Mouse (Mus musculus): ENCODE measurements around the gene Filip1. TPM values are rescaled to one million over a fixed set of nuclear protein-coding genes. Genes with fewer than 3 reads are reported as not detected.

The Filip1 gene
- total and polyA plus RNA-seq, 2 experiments from 2014 or later, result 5.9 to 9.2 TPM

DNA sequence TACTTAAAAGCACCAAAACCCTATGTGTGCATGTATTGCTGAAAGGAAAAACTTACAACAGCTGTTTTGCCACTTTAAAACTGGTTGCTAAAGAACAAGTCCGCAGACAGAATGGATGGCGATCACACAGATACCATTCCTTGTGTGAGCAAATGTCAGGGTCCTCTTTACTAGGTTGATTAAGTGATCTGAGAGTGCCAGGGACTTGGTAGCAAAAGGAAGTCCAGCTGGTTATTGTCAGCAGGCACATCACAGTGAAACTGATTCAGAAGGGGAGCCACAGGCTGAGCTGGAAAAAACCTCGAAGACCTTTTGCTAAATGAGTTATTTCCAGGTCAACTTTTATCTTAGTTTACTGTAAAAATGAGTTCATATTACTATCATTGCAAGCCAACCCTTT, 89.4 kb downstream of the Filip1 start:
- 88% methylated on average over 3 of the region's 3 CpGs for WGBS
- no peaks in the 10 kb centered on the region for H3K9me3 ChIP-seq (ENCODE audit: low read length)
- no peaks in the 10 kb centered on the region for H3K36me3 ChIP-seq (ENCODE audit: insufficient read depth)
- H3K27ac ChIP-seq (ENCODE audit: low read depth, low read length), result no peak overlapping the region
- no peak overlapping the region for H3K4me2 ChIP-seq (ENCODE audit: low read depth)
- no peak for TF ChIP-seq CTCF (IDR thresholded peaks at IDR 0.05; ENCODE audit: low read depth)
- no peaks in the 10 kb centered on the region for H3K27me3 ChIP-seq (ENCODE audit: insufficient read depth, low read length)
- no peak for DNase-seq
- no peak for ATAC-seq
- no peaks in the 10 kb centered on the region for H3K4me1 ChIP-seq (ENCODE audit: insufficient read depth)
- H3K4me3 ChIP-seq (ENCODE audit: low read depth, low read length), result no peak overlapping the region
- no peak overlapping the region for H3K9ac ChIP-seq

DNA sequence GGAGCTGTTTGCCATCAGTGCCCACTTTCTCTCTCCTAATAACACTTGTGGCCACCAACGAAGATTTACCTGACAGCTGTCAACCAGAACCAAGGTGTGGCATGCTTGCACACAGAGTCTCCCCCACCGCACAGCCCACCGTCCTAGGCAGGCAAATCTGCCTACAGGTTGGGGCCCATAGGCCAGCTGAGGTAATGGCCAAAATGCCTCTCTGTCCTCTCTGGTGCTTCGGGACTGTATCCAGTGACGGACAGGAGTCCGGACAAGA, 90.2 kb downstream of the Filip1 start:
- H3K4me2 ChIP-seq (ENCODE audit: low read depth), result no peak overlapping the region
- no peaks in the 10 kb centered on the region for H3K27me3 ChIP-seq (ENCODE audit: insufficient read depth, low read length)
- no peaks in the 10 kb centered on the region for H3K9me3 ChIP-seq (ENCODE audit: low read length)
- no peaks in the 10 kb centered on the region for H3K4me1 ChIP-seq (ENCODE audit: insufficient read depth)
- TF ChIP-seq CTCF (IDR thresholded peaks at IDR 0.05; ENCODE audit: low read depth), result no peak
- ATAC-seq (no peak), DNase-seq (no peak)
- no peak overlapping the region for H3K27ac ChIP-seq (ENCODE audit: low read depth, low read length)
- no peak overlapping the region for H3K9ac ChIP-seq
- no peaks in the 10 kb centered on the region for H3K36me3 ChIP-seq (ENCODE audit: insufficient read depth)
- 88% methylated on average over 6 of the region's 6 CpGs for WGBS
- no peak overlapping the region for H3K4me3 ChIP-seq (ENCODE audit: low read depth, low read length)

DNA sequence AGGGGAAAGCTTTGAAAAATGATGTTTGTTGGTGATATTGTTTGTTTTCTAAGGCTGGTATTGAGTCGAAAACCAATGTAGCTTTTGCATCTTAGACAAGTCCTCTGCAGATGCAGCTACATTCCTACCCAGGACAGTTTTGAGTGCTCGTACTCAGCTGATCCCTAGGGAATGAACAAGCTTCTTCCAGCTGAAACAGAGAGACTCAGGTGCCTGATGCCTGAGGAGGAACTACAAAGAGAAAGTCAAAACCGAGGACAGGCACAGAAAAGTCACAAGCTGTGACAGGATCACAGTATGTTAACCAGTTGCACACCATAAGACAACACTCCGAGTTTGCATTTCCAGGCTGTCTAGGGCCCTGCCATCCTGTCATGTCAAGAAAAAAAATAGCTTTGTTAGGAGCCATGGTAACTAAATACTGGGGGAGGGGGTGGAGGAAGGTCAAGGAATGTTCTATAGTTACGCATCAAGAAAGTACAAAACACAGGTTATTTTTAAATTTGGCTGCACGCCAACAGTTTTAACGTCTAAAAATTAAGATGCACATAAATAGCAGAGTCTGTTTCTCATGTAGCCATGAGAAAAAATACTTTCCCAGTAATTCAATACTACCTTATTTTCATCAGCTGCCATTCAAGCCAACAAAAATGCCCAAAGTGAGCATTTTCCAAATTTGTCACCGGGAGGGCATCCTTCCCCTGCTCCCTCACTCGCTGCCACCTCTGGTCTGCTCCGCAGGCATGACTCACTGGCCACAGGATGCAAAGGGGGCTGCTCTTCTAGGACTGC, 90.8 kb downstream of the Filip1 start:
- no peak for TF ChIP-seq CTCF (IDR thresholded peaks at IDR 0.05; ENCODE audit: low read depth)
- peak; percentile 53 for ATAC-seq
- WGBS, result 55% methylated on average over 10 of the region's 10 CpGs

DNA sequence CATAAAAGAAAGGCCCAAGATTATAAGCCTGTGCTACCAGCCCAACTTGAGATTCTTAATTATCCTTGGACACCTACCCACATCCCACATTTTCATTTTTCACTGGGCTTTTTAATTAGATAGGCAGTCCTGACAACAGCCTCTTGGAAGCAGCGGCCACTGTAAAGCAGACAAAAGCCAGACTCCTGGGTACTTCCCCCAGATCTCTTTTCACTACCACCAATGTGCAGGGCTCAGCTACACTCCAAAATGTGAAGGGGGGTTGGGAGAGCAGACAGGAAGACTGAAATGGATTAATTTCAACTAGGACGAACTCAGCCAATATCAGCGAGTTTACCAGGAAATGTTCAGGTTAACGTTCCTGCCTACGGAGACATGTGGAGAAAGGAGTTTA, 92.1 kb downstream of the Filip1 start:
- no peak overlapping the region for H3K9ac ChIP-seq
- H3K4me3 ChIP-seq (ENCODE audit: low read depth, low read length), result no peak overlapping the region
- WGBS, result 37% methylated on average over 5 of the region's 5 CpGs
- no peak for DNase-seq
- no peaks in the 10 kb centered on the region for H3K4me1 ChIP-seq (ENCODE audit: insufficient read depth)
- no peak overlapping the region for H3K4me2 ChIP-seq (ENCODE audit: low read depth)
- ATAC-seq, result no peak
- no peaks in the 10 kb centered on the region for H3K27me3 ChIP-seq (ENCODE audit: insufficient read depth, low read length)
- TF ChIP-seq CTCF (IDR thresholded peaks at IDR 0.05; ENCODE audit: low read depth), result no peak
- no peaks in the 10 kb centered on the region for H3K36me3 ChIP-seq (ENCODE audit: insufficient read depth)
- H3K9me3 ChIP-seq (ENCODE audit: low read length), result no peaks in the 10 kb centered on the region
- no peak overlapping the region for H3K27ac ChIP-seq (ENCODE audit: low read depth, low read length)

More for the DNA sequence above, 90.8 kb downstream of the Filip1 start:
- Histone ChIP-seq H3K27me3 (ENCODE audit: insufficient read depth, low read length) (no peaks in the 10 kb centered on the region), H3K27ac (ENCODE audit: low read depth, low read length) (no peak overlapping the region), H3K4me1 (ENCODE audit: insufficient read depth) (no peaks in the 10 kb centered on the region), H3K4me3 (ENCODE audit: low read depth, low read length) (no peak overlapping the region), H3K9me3 (ENCODE audit: low read length) (no peaks in the 10 kb centered on the region), H3K4me2 (ENCODE audit: low read depth) (no peak overlapping the region), H3K36me3 (ENCODE audit: insufficient read depth) (no peaks in the 10 kb centered on the region), H3K9ac (no peak overlapping the region)
- peak; percentile 29 for DNase-seq

DNA sequence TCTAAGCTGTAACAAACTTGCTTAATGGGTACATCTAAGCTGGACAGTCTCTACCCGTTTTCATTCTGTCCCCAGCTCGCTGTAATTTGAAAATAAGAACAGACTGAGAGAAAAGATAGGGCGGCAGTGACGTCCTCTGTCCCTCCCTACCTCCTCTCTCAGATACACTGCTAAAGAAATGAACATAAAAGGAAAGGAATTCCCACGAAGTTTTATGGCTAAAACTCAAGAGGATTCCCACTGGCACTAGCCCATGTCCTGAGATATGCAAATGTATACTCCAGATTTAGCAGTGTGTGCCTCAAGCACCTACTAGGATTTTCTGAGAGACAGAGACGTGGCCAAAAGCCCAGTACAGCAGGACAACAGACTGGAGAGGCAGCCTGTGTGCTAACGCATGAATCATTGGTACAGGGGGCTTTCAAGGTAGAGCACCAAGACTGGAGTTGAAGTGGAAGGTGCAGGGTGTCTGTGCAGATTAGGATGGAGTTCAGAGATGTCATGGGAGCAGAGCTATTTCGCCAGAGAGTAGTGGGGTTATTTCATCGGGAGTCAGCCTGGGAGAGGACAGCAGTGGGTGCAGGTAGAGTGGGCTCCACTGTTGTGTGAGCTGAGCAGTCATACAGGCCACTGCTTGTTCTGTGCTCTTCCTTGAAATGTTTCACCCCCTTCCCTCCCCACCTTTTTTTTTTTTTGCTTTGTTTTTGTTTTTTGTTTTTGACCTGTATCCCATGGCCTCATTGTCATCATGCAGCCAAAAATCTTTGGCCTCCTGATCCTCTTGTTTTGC, 92.7 kb downstream of the Filip1 start:
- no peaks in the 10 kb centered on the region for H3K4me1 ChIP-seq (ENCODE audit: insufficient read depth)
- H3K9me3 ChIP-seq (ENCODE audit: low read length), result no peaks in the 10 kb centered on the region
- peak; percentile 21 for DNase-seq
- H3K4me2 ChIP-seq (ENCODE audit: low read depth), result no peak overlapping the region
- H3K9ac ChIP-seq, result no peak overlapping the region
- H3K27ac ChIP-seq (ENCODE audit: low read depth, low read length), result no peak overlapping the region
- 43% methylated on average over 9 of the region's 9 CpGs for WGBS
- H3K36me3 ChIP-seq (ENCODE audit: insufficient read depth), result no peaks in the 10 kb centered on the region
- no peak for TF ChIP-seq CTCF (IDR thresholded peaks at IDR 0.05; ENCODE audit: low read depth)
- ATAC-seq, result peak; percentile 62
- H3K27me3 ChIP-seq (ENCODE audit: insufficient read depth, low read length), result no peaks in the 10 kb centered on the region
- no peak overlapping the region for H3K4me3 ChIP-seq (ENCODE audit: low read depth, low read length)

DNA sequence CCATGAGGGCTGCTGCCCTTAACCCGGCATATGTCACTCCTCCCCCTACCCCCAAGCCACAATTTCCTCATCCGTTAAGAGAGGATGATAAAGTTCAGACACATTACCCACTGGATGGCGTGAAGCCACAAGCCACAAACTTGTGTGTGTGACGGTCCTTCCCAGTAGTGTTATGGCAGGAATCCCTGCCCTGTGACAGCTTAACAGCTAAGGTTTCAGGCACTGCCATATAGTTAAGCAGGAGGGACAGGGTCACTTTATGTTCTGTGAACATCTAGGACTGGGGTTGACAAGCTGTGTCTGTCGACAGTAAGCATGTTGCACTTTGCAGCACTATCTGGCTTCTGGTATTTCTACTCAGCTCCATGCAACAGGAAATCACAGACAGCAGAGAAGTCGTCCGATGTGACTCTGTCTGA, 93.3 kb downstream of the Filip1 start:
- WGBS, result 84% methylated on average over 7 of the region's 7 CpGs

More for the DNA sequence above, 93.3 kb downstream of the Filip1 start:
- Histone ChIP-seq H3K4me3 (ENCODE audit: low read depth, low read length) (no peak overlapping the region), H3K36me3 (ENCODE audit: insufficient read depth) (no peaks in the 10 kb centered on the region), H3K4me1 (ENCODE audit: insufficient read depth) (no peaks in the 10 kb centered on the region), H3K27ac (ENCODE audit: low read depth, low read length) (no peak overlapping the region), H3K9me3 (ENCODE audit: low read length) (no peaks in the 10 kb centered on the region), H3K9ac (no peak overlapping the region), H3K27me3 (ENCODE audit: insufficient read depth, low read length) (no peaks in the 10 kb centered on the region), H3K4me2 (ENCODE audit: low read depth) (no peak overlapping the region)
- no peak for ATAC-seq
- no peak for DNase-seq
- TF ChIP-seq CTCF (IDR thresholded peaks at IDR 0.05; ENCODE audit: low read depth), result no peak
